Mouse (Mus musculus) inflammation-experienced regulatory T-cells (primary cell): ENCODE measurements around the gene Kri1. TPM values are rescaled to one million over a fixed set of nuclear protein-coding genes. Genes with fewer than 3 reads are reported as not detected.

Experiments
- polyA plus RNA-seq, 2 experiments: library from polyadenylated mRNA; unstranded; fragments of 100-300 nt; shearing (Covaris generic); gene quantifications; one replicate each; pipeline ENCODE4 v1.2.1; 2017

Gene Kri1
- polyA plus RNA-seq, result 10 to 100 TPM; 26.5 to 29.8 TPM

DNA sequence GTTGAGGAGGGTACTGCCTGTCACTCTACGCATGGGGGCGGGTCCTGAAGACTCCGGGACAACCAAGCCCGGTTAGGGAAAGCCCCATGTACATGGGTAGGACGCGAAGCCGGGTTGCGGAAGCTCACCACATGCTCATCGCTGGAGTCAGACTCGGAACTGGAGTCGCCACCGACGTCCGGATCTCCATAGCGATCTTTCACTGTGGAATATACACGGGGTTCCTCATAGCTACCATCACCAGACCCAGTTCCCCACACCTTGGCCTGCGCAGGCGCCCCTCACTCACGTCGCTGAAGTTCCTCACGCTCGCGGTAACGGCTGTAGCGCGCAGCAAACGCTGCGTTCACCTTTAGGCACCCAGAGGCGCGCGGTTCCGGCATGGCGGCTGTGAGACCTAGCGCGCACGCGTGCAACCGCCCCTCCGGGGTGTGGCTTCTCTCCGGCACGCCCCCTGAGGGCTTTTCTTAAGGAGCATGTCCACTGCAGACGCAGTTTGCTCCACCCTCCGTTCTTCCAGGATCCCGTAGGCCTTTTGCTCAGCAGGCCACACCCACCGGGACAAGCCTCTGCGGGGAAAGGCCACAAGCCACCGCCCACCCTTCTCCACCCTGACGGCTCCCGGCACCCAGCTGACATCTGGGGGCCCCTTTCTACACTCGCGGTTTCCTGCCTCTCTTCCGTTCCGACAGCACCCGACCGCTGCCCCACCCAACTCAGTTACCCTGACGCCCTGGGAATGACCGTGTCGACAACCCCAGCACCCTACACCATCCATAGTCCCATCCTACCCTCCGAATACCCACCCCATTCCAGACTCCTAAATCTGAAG is at the start of gene Kri1:
TSS of gene Kri1 (minus strand) at position 399 of the 832 bp plus-strand sequence.

DNA sequence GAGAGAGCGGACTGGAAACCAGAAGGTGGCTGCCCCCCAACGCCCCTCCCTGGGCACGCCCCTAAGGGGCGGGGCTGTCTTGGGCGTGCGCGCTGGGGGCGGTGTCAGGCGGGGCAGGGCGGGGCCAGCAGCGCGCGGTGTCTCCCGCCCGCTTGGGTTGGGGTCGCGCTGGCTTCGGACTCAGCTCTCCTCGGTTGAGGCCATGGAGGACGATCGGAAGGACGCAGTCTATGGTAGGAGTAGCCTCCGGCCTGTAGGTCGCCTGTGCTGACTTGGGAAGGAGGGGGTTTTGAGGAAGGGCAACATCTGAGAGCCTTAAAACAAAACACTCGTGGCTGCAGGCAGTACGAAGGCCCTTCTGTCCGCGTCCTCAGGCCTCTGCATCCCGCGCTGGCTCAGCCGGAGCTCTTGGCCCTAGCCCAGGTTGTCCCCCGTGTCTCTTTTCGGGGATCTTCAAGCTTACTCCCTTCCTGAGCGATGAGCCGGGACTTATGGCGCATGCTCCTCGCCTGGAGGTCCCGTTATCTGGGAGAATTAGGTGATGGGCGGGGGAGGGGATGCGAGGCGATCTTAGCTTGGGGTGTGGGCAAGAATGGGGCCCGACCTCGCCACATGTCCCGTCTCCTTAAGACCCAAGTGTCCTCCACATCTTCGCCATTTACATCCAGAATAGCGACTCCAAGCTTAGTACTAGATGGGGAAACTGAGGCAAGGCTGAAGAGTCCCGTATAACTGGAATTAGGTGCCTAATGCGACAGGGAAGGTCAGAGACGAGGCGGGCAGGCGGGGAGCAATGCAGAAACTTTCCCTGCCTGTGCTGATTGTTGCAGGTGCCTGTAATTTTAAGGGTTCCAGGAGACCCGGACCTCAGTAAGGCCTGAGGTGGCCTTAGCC is 33.1 kb upstream of the Kri1 start, which contains the start of gene Slc44a2:
TSS of gene Slc44a2 (plus strand) at position 80 of the 894 bp plus-strand sequence.

DNA sequence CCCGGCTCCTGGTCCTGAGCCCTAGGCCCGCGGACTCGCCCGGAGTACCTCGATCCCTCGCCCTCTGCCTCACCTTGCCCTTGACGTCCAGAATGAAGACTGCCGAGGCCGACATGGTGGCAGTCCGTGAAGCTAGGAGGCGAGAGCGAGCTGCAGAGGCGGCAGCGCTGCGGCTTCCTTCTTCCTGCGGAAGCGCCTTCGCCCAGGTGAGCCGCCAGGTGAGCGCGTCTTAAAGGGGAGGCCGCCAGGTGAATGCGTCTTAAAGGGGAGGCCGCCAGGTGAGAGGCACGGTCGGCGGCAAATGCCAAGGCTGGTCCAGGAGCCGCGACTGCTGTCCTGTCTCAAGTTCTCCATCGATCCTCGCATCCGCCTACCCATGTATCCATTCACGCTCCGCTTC is 24.4 kb upstream of the Kri1 start, which contains the start of gene Ap1m2:
TSS of gene Ap1m2 (minus strand) at position 204 of the 400 bp plus-strand sequence.

DNA sequence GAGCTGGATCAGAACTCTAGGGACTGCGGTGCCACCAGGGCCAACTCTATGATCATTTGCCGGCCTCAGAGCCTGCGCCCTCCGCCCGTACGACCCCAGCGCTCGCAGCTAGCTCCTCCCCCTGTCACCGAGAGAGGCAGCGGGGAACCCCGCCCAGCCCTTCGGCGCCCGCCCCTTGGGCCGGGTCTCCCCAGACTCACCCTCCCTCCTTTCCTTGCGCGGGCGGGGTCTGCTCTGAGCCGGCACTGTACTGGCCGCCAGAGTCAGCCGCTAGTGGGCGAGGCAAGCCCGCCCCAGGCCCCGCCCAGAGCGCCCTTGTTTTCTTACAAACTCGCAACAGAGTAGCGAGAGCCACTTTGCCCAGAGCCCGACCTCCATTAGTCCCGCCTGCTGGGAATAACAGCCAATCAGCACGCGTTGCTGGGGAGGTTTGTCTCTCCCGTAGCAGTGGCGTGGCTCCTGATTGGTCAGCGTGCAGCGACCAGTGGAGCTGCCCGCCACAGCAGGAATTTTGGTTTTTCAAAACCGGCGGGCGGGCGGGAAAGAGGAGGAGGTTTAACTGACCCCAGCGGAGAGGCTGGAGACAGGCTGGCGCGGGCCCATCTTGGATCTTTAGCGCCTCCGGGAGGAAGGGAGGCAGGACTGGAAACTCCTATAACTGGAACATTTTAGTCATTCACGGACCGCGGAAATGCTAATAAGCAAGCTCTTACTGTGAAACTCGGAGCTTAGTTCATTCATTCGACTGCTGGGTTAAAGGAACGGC is 3.4 kb upstream of the Kri1 start, which contains the start of gene Cdkn2d:
TSS of gene Cdkn2d (minus strand) at position 386 of the 766 bp plus-strand sequence.

DNA sequence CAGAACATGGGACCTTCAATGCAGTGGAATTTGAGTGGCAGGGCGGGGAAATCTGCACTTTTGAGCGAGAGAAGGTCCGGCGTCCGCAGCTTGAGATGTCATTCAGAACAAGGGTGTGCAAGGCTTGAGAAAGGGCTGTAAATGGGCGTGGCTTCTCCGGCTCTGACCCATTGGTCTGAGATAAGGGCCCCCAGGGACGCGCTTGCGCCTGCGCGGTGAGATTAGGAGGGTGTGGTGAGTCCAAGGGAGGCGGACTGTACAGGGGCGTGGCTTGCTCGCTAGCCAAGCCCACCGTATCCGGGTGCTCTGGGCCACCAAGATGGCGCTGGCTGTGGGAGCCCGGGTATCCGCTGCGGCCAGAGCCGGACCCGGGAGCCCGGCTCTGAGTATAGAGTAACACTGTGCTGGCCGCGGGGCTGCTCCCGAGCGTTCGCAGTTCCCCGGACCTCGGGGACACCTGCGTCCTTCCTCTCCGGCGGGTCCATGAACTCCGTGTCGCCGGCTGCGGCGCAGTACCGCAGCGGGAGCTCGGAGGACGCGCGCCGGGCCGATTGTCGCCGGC is 22.7 kb downstream of the Kri1 start, which contains the start of gene Atg4d:
TSS of gene Atg4d (plus strand) at position 294 of the 562 bp plus-strand sequence.

DNA sequence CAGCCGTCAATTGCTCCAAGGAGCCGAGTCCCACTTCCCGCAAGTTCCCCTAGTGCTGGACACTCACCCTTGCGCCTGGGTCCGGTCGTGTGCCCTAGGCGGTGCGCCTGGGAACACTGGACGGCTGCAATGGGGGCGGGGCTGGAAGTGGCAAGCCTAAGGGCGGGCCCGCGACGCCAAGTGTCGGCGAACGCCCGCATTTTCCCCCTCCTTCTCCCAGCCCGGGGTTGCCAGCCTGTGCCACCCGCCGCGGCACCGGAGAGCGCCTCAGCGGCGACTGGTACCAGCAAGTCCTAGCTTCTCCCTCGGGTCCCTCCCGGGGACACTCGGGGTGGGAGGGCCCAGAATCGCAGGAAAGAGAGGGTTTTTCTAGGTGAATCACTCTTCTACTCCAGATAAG is 39.4 kb downstream of the Kri1 start, which contains the start of gene S1pr5:
TSS of gene S1pr5 (minus strand) at position 118 of the 400 bp plus-strand sequence.

DNA sequence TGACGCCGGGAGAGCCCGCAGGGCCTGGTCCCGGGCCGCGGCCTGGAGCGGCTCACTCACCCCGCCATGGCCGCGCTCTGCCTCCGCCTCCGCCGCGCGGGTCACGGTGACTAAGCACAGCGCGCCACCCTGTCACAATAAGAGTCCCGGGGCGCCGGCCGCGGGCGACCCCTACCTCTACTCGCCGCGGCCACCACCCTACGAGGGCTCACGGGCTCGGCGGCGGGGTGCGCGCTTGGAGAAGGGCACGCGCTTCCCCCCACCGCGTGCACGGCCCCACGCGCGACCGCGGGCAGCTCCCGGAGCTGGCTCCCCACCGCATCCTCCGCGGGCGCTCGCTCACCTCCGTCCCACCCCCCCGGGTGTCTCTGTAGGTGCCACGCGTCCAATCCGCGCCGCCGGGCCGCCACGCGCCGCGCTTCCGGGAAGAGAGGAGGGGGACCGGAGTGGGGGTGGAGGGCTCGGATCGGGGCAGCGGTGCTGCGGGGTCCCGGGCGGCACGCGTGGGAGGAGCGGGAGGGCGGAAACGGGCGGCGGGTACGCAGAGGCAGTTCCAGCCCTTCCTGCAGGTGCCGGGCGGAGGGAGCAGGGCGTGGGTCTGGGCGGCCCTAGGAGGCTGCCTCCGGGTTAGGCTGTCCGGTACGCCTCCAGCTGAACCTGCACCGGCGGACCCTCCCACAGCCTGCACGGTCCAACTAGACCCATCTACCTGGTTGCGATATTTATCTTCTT is 48.9 kb downstream of the Kri1 start, which contains the start of gene Keap1:
TSS of gene Keap1 (minus strand) at position 629 of the 732 bp plus-strand sequence.

Other genes starting within 250 kb of the Kri1 start
- gene Zglp1, start 220.9 kb downstream of the Kri1 start, polyA plus RNA-seq, result 1 to 10 TPM in 1 of 2 experiments, not detected in 1; 4.0 TPM
- under 1 TPM in 1 of 2 experiments, not detected in 1; 0.84 TPM for gene Gm49373, start 214.9 kb downstream of the Kri1 start, polyA plus RNA-seq
- gene Fdx1l, start 214.4 kb downstream of the Kri1 start, polyA plus RNA-seq, result 10 to 100 TPM; 41.3 to 42.4 TPM
- gene Gm38431, start 196.0 kb downstream of the Kri1 start, polyA plus RNA-seq, result 1 to 10 TPM; 1.0 to 2.4 TPM
- 10 to 100 TPM; 62.9 to 67.1 TPM for gene Raver1, start 196.0 kb downstream of the Kri1 start, polyA plus RNA-seq
- 10 to 100 TPM; 61.1 to 70.2 TPM for gene Tyk2, start 156.7 kb downstream of the Kri1 start, polyA plus RNA-seq
- 100 to 1,000 TPM; 284 to 382 TPM for gene Cdc37, start 138.0 kb downstream of the Kri1 start, polyA plus RNA-seq
- gene Pde4a, start 122.3 kb downstream of the Kri1 start, polyA plus RNA-seq, result 1 to 10 TPM; 1.1 to 3.1 TPM
- 10 to 100 TPM; 56.5 to 63.4 TPM for gene Keap1, start 48.6 kb downstream of the Kri1 start, polyA plus RNA-seq
- gene S1pr5, start 39.5 kb downstream of the Kri1 start, polyA plus RNA-seq, result 1 to 10 TPM in 1 of 2 experiments, under 1 TPM in 1; 0.14 to 2.2 TPM
- 10 to 100 TPM; 57.7 to 70.7 TPM for gene Atg4d, start 22.7 kb downstream of the Kri1 start, polyA plus RNA-seq
- 100 to 1,000 TPM in 1 of 2 experiments, 10 to 100 TPM in 1; 93.1 to 135 TPM for gene Cdkn2d, start 3.4 kb upstream of the Kri1 start, polyA plus RNA-seq
- 1 to 10 TPM; 2.3 to 3.0 TPM for gene Ap1m2, start 24.4 kb upstream of the Kri1 start, polyA plus RNA-seq
- 100 to 1,000 TPM; 391 to 483 TPM for gene Slc44a2, start 32.7 kb upstream of the Kri1 start, polyA plus RNA-seq
- 10 to 100 TPM; 50.0 to 61.5 TPM for gene Ilf3, start 79.9 kb upstream of the Kri1 start, polyA plus RNA-seq
- 10 to 100 TPM; 29.5 to 32.0 TPM for gene Qtrt1, start 123.9 kb upstream of the Kri1 start, polyA plus RNA-seq
- 100 to 1,000 TPM; 196 to 272 TPM for gene Dnm2, start 136.9 kb upstream of the Kri1 start, polyA plus RNA-seq
- 1 to 10 TPM; 6.2 to 8.7 TPM for gene Tmed1, start 222.3 kb upstream of the Kri1 start, polyA plus RNA-seq
- gene AB124611, start 238.2 kb upstream of the Kri1 start, polyA plus RNA-seq, result 10 to 100 TPM; 31.3 to 48.0 TPM